In genomic region chr11:36469811-36470551, GRCm38 (mm10) we compare ENCODE assay signal across 15 mouse cellular contexts.
DNase-seq lines count a peak whose midpoint lies in the region; ATAC-seq lines count a peak whose summit lies in the region.
"Had no signal": no experiment of that assay in that cellular context is flagged by ENCODE, and none has a peak within 500 bp of the region (broad histone marks: within the 10 kb centered on the region; RNA-seq: fewer than 3 reads in every experiment).

No protein-coding gene starts in this region.

- DNase-seq in heart, adult 8-10 months (ENCODE audit: low spot score) = no peak
- DNase-seq in hindbrain, embryonic 11.5 days (ENCODE audit: low spot score) = no peak
- DNase-seq in right cerebral cortex, adult 2 months (ENCODE audit: low spot score in 2 of 2) = no peak
- DNase-seq: cerebellum, adult 2 months; gastrocnemius, postnatal 25 days; kidney, adult 18-20 months; kidney, postnatal 25 days; lung, adult 2 months; thymus, postnatal 36 days had no signal

- ATAC-seq in heart, embryonic 11.5 days (replicated peaks; ENCODE audit: insufficient number of reproducible peaks, low FRiP score, low TSS enrichment) = no peak
- peak; percentile 57 for ATAC-seq in hindbrain, embryonic 15.5 days (ENCODE audit: low FRiP score, low read depth)
- no peak for ATAC-seq in hindbrain, embryonic 11.5 days (ENCODE audit: low FRiP score)
- peak; percentile 82 for ATAC-seq in forebrain, embryonic 16.5 days
- ATAC-seq in midbrain, embryonic 16.5 days = peak; percentile 52

- H3K4me3 ChIP-seq in heart, embryonic 11.5 days (ENCODE audit: low read depth, low read length) = no peak overlapping the region
- no peak overlapping the region for H3K4me3 ChIP-seq in hindbrain, embryonic 15.5 days
- no peak overlapping the region for H3K4me3 ChIP-seq in hindbrain, embryonic 11.5 days (ENCODE audit: low read depth, low read length)
- H3K4me3 ChIP-seq in forebrain, embryonic 16.5 days (replicated peaks; ENCODE audit: low read length) = no peak overlapping the region
- no peak overlapping the region for H3K4me3 ChIP-seq in midbrain, embryonic 16.5 days (ENCODE audit: low read depth, low read length)
- H3K4me3 ChIP-seq: embryonic facial prominence, embryonic 15.5 days; myocyte had no signal

- 39% methylated on average over 9 of the region's 9 CpGs for WGBS in heart, embryonic 11.5 days (ENCODE audit: insufficient replicate concordance)
- WGBS in hindbrain, embryonic 15.5 days = 42% methylated on average over 9 of the region's 9 CpGs
- WGBS in hindbrain, embryonic 11.5 days = 64% methylated on average over 9 of the region's 9 CpGs
- WGBS in forebrain, embryonic 16.5 days = 21% methylated on average over 9 of the region's 9 CpGs
- WGBS in midbrain, embryonic 16.5 days = 24% methylated on average over 9 of the region's 9 CpGs

- H3K27me3 ChIP-seq in heart, embryonic 11.5 days (ENCODE audit: control insufficient read depth, insufficient read depth, low read length) = no peaks in the 10 kb centered on the region
- no peaks in the 10 kb centered on the region for H3K27me3 ChIP-seq in hindbrain, embryonic 15.5 days
- H3K27me3 ChIP-seq in hindbrain, embryonic 11.5 days (ENCODE audit: control insufficient read depth, insufficient read depth, low read length) = no peaks in the 10 kb centered on the region
- no peaks in the 10 kb centered on the region for H3K27me3 ChIP-seq in forebrain, embryonic 16.5 days (replicated peaks; ENCODE audit: control insufficient read depth, insufficient read depth, low read length)
- no peaks in the 10 kb centered on the region for H3K27me3 ChIP-seq in midbrain, embryonic 16.5 days (ENCODE audit: control insufficient read depth, insufficient read depth, low read depth, low read length)
- H3K27me3 ChIP-seq: embryonic facial prominence, embryonic 15.5 days had no signal

- H3K27ac ChIP-seq in heart, embryonic 11.5 days (ENCODE audit: low read depth, low read length) = no peak overlapping the region
- H3K27ac ChIP-seq in hindbrain, embryonic 15.5 days (replicated peaks) = no peak overlapping the region; the same call in 1 of the 2 replicates
- H3K27ac ChIP-seq in hindbrain, embryonic 11.5 days (ENCODE audit: low read depth, low read length) = no peak overlapping the region
- no peak overlapping the region for H3K27ac ChIP-seq in forebrain, embryonic 16.5 days (ENCODE audit: low read length)
- H3K27ac ChIP-seq in midbrain, embryonic 16.5 days (ENCODE audit: low read length) = peak overlapping the region; percentile 3; the same call in 1 of the 2 replicates
- H3K27ac ChIP-seq: embryonic facial prominence, embryonic 15.5 days had no signal

- no peaks in the 10 kb centered on the region for H3K9me3 ChIP-seq in heart, embryonic 11.5 days (replicated peaks; ENCODE audit: control insufficient read depth, low read length)
- H3K9me3 ChIP-seq in hindbrain, embryonic 15.5 days = no peaks in the 10 kb centered on the region
- no peaks in the 10 kb centered on the region for H3K9me3 ChIP-seq in hindbrain, embryonic 11.5 days (ENCODE audit: control insufficient read depth, low read length)
- no peaks in the 10 kb centered on the region for H3K9me3 ChIP-seq in forebrain, embryonic 16.5 days (ENCODE audit: control insufficient read depth, low read length)
- H3K9me3 ChIP-seq in midbrain, embryonic 16.5 days (replicated peaks; ENCODE audit: control insufficient read depth, low read length, poor library complexity, severe bottlenecking) = no peaks in the 10 kb centered on the region
- H3K9me3 ChIP-seq: embryonic facial prominence, embryonic 15.5 days had no signal

- H3K4me1 ChIP-seq in heart, embryonic 11.5 days (ENCODE audit: control insufficient read depth, insufficient read depth, low read length) = peaks cover 12% of the 10 kb centered on the region; the same call in 1 of the 2 replicates
- H3K4me1 ChIP-seq in hindbrain, embryonic 15.5 days (replicated peaks) = peaks cover 33% of the 10 kb centered on the region
- no peaks in the 10 kb centered on the region for H3K4me1 ChIP-seq in hindbrain, embryonic 11.5 days (replicated peaks; ENCODE audit: control insufficient read depth, insufficient read depth, low read length)
- H3K4me1 ChIP-seq in forebrain, embryonic 16.5 days (replicated peaks; ENCODE audit: control insufficient read depth, insufficient read depth, low read length) = peaks cover 33% of the 10 kb centered on the region
- H3K4me1 ChIP-seq in midbrain, embryonic 16.5 days (ENCODE audit: control insufficient read depth, insufficient read depth, low read length) = peaks cover 18% of the 10 kb centered on the region
- H3K4me1 ChIP-seq: embryonic facial prominence, embryonic 15.5 days had no signal

- H3K9ac ChIP-seq in heart, embryonic 11.5 days (ENCODE audit: low read depth, low read length) = no peak overlapping the region
- no peak overlapping the region for H3K9ac ChIP-seq in hindbrain, embryonic 15.5 days
- H3K9ac ChIP-seq in hindbrain, embryonic 11.5 days (ENCODE audit: low read depth, low read length) = no peak overlapping the region
- H3K9ac ChIP-seq in forebrain, embryonic 16.5 days (replicated peaks; ENCODE audit: low read depth, low read length) = no peak overlapping the region
- no peak overlapping the region for H3K9ac ChIP-seq in midbrain, embryonic 16.5 days (ENCODE audit: low read depth, low read length)
- H3K9ac ChIP-seq: embryonic facial prominence, embryonic 15.5 days had no signal

- no peaks in the 10 kb centered on the region for H3K36me3 ChIP-seq in heart, embryonic 11.5 days (ENCODE audit: control insufficient read depth, insufficient read depth, low read length)
- H3K36me3 ChIP-seq in hindbrain, embryonic 15.5 days = no peaks in the 10 kb centered on the region
- H3K36me3 ChIP-seq in hindbrain, embryonic 11.5 days (ENCODE audit: control insufficient read depth, insufficient read depth, low read length) = no peaks in the 10 kb centered on the region
- H3K36me3 ChIP-seq in forebrain, embryonic 16.5 days (ENCODE audit: control insufficient read depth, insufficient read depth) = no peaks in the 10 kb centered on the region
- no peaks in the 10 kb centered on the region for H3K36me3 ChIP-seq in midbrain, embryonic 16.5 days (ENCODE audit: control insufficient read depth, insufficient read depth, low read length)
- H3K36me3 ChIP-seq: embryonic facial prominence, embryonic 15.5 days had no signal

- peak overlapping the region; percentile 43 for H3K4me2 ChIP-seq in heart, embryonic 11.5 days
- H3K4me2 ChIP-seq in hindbrain, embryonic 15.5 days = peak overlapping the region; percentile 32; the same call in 1 of the 2 replicates
- no peak overlapping the region for H3K4me2 ChIP-seq in hindbrain, embryonic 11.5 days (replicated peaks; ENCODE audit: low read depth, low read length)
- H3K4me2 ChIP-seq in forebrain, embryonic 16.5 days (ENCODE audit: low read length) = no peak overlapping the region
- H3K4me2 ChIP-seq in midbrain, embryonic 16.5 days (ENCODE audit: low read length) = no peak overlapping the region
- H3K4me2 ChIP-seq: embryonic facial prominence, embryonic 15.5 days had no signal

Comparison
In these comparisons a context has a peak if more than half of its experiments do, and no peak if none do; other contexts are left out.
1. ATAC-seq: peak in hindbrain, embryonic 15.5 days (single experiment), forebrain, embryonic 16.5 days (single experiment) and midbrain, embryonic 16.5 days (single experiment); none in heart, embryonic 11.5 days (single experiment) and hindbrain, embryonic 11.5 days (single experiment).
2. H3K4me2 ChIP-seq: peak in heart, embryonic 11.5 days (single experiment) and hindbrain, embryonic 15.5 days (single experiment); none in hindbrain, embryonic 11.5 days (single experiment), forebrain, embryonic 16.5 days (single experiment) and midbrain, embryonic 16.5 days (single experiment).